Mouse (Mus musculus) kidney, embryonic 14.5 days (tissue): Measurements from ENCODE around the gene Ank2. TPM values are rescaled to one million over a fixed set of nuclear protein-coding genes. Genes with fewer than 3 reads are reported as not detected.

ENCODE experiments used
- ATAC-seq: fragments of 200-750 bp; cut with Nextera tagmentation; 2 replicates; pipeline ENCODE4 v1.8.0; 2017; ENCODE audit warnings: moderate number of reproducible peaks, mild to moderate bottlenecking, moderate TSS enrichment, moderate library complexity; ENCODE audit not compliant: low FRiP score, low TSS enrichment
- H3K27ac ChIP-seq: fragments of 300-500 bp; sonication (generic); 2 replicates; pipeline ENCODE4 v1.5.1; 2014; ENCODE audit warnings: low read depth, mild to moderate bottlenecking, low read length, moderate library complexity, mixed read lengths
- H3K27me3 ChIP-seq: fragments of 300-500 bp; sonication (generic); 2 replicates; pipeline ENCODE4 v1.6.1; 2014; ENCODE audit warnings: mild to moderate bottlenecking, low read length; ENCODE audit not compliant: control insufficient read depth, insufficient read depth
- H3K36me3 ChIP-seq: fragments of 300-500 bp; sonication (generic); 2 replicates; pipeline ENCODE4 v1.6.1; 2014; ENCODE audit warnings: low read length, mixed read lengths; ENCODE audit not compliant: control insufficient read depth, insufficient read depth
- H3K4me1 ChIP-seq: fragments of 300-500 bp; sonication (generic); 2 replicates; pipeline ENCODE4 v1.6.1; 2014; ENCODE audit warnings: low read length, mixed read lengths; ENCODE audit not compliant: control insufficient read depth, insufficient read depth
- H3K4me2 ChIP-seq: fragments of 300-500 bp; sonication (generic); replicated peaks from 2 replicates; pipeline ENCODE4 v1.6.1; 2014; ENCODE audit warnings: low read depth, mild to moderate bottlenecking, low read length
- H3K4me3 ChIP-seq: fragments of 300-500 bp; sonication (generic); 2 replicates; pipeline ENCODE4 v1.5.1; 2014; ENCODE audit warnings: mild to moderate bottlenecking, low read length
- H3K9ac ChIP-seq: fragments of 300-500 bp; sonication (generic); 2 replicates; pipeline ENCODE4 v1.6.1; 2014; ENCODE audit warnings: low read depth, mild to moderate bottlenecking, low read length, moderate library complexity
- H3K9me3 ChIP-seq: fragments of 300-500 bp; sonication (generic); 2 replicates; pipeline ENCODE4 v1.6.1; 2016; ENCODE audit warnings: low read length; ENCODE audit not compliant: control insufficient read depth
- WGBS: fragments of 180-500 bp; shearing (Covaris S2); extraction: QIAGEN DNeasy Blood & Tissue Kit; methylation state at CpG from one replicate; pipeline ENCODE4 v1.1.7; 2014; 5-methylcytosine and 5-hydroxymethylcytosine counted together
- polyA plus RNA-seq: library from polyadenylated mRNA; unstranded; fragments of >200 nt; fragmentation: Nextera tagmentation; extraction: Ambion mirVana; gene quantifications from 2 replicates; pipeline ENCODE4 v1.2.1, GENCODE M21; 2014

The Ank2 gene
- polyA plus RNA-seq, 1 experiment from 2014 or later, result 11.5 TPM

DNA sequence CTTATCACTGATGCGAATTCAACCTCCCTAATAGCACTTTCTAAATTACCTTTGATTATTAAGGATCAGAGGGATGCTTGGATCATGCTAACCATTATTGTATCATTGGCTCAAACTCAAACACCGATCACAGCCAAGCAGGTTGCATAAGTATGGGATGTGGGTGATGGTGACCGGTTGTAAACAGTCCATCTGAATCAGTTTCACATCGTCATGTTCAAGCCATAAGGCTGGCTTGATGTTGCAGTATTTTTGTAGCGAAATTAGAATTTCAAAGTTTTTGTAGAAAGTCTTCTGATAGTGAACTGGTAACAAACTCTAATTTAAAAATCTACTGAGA lies 310.4 kb downstream of the Ank2 start:
- H3K9ac ChIP-seq, result no peak overlapping the region
- H3K27ac ChIP-seq, result no peak overlapping the region
- no peak for ATAC-seq
- H3K27me3 ChIP-seq, result no peaks in the 10 kb centered on the region
- WGBS, result 91% methylated on average over 5 of the region's 5 CpGs
- H3K36me3 ChIP-seq, result no peaks in the 10 kb centered on the region
- H3K4me3 ChIP-seq, result no peak overlapping the region
- H3K9me3 ChIP-seq, result no peaks in the 10 kb centered on the region
- no peaks in the 10 kb centered on the region for H3K4me1 ChIP-seq
- no peak overlapping the region for H3K4me2 ChIP-seq

GRCm38 (mm10) chr3:127188086-127188788 lies 310.9 kb downstream of the Ank2 start:
- Histone ChIP-seq H3K4me3 (no peak overlapping the region), H3K36me3 (no peaks in the 10 kb centered on the region), H3K4me1 (no peaks in the 10 kb centered on the region), H3K27me3 (no peaks in the 10 kb centered on the region), H3K27ac (no peak overlapping the region), H3K9me3 (no peaks in the 10 kb centered on the region), H3K9ac (no peak overlapping the region), H3K4me2 (no peak overlapping the region)
- ATAC-seq, result no peak
- 88% methylated on average over 5 of the region's 5 CpGs for WGBS

DNA sequence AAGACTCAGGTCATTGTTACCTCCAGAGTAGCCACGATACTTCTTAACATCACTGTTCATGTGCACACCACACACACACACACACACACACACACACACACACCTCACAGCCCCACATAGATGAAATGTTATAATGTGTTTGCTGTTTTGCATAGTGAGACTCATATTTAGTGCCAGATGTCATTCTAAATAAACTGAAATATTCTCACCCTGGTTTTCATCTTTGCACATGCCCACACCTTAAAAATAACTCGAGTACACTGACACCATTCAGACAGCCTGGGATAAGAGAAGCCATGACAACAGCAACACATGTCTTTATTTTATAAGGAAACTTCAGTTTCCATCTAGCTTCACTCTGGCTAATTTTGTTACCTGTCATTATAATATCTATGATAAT lies 312.1 kb downstream of the Ank2 start:
- Histone ChIP-seq H3K4me1 (no peaks in the 10 kb centered on the region), H3K4me2 (no peak overlapping the region), H3K9ac (no peak overlapping the region), H3K36me3 (no peaks in the 10 kb centered on the region), H3K4me3 (no peak overlapping the region), H3K27me3 (no peaks in the 10 kb centered on the region), H3K27ac (no peak overlapping the region), H3K9me3 (no peaks in the 10 kb centered on the region)
- 95% methylated on average over 2 of the region's 2 CpGs for WGBS
- ATAC-seq, result no peak

DNA sequence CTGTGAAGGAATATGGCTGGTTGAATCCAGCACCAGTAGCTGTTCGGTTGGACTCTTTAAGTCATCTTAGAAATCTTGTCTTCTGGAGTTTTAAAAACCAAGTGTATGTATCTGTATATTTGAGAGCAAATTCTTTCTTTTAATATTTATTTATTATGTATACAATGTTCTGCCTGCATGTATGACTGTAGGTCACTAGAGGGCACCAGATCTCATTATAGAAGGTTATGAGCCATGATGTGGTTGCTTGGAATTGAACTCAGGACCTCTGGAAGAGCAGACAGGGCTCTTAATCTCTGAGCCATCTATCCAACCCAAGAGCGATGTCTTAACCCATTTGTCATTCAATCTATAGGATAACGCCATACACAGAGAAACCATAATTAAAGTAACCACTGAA lies 312.9 kb downstream of the Ank2 start:
- no peak overlapping the region for H3K9ac ChIP-seq
- no peaks in the 10 kb centered on the region for H3K36me3 ChIP-seq
- ATAC-seq, result no peak
- no peak overlapping the region for H3K4me3 ChIP-seq
- no peaks in the 10 kb centered on the region for H3K4me1 ChIP-seq
- H3K27ac ChIP-seq, result no peak overlapping the region
- H3K4me2 ChIP-seq, result no peak overlapping the region
- WGBS, result 94% methylated on average over 3 of the region's 3 CpGs
- no peaks in the 10 kb centered on the region for H3K27me3 ChIP-seq
- no peaks in the 10 kb centered on the region for H3K9me3 ChIP-seq

DNA sequence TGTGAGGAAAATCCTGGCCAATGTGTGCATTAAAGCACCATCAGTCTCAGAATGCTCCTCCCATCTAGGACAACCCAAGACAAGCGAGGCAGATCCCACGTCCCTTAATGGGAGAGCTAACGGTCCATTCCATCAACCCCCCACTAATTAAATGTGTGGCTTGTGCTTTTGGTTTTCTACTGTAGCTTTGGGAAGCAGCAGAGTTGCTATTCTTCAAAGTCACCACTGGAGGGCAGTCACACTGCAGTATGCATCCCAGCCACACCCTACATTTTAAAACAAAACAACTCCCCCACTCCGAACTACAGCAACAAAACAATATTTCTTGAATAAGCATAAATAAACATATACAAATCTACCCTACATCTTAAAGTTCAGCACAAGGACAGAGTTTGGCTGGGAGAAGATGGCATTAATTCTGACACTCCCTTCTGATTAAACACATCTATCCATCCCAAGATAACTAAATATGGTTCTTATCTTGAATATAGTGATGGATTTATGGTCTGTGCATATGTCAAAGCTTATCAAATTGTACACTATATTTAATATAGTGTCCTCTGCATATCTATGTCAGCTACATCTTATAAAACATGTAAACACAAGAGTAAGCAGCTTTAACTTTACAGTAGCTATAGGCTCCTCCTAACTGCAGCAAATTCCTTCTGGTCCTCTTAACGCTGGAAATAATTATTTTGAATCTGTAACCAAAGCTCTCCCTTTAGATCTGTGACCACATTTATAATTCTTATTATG lies 315.0 kb downstream of the Ank2 start:
- ATAC-seq, result peak; percentile 24; the same call in 1 of the 2 replicates
- H3K27me3 ChIP-seq, result no peaks in the 10 kb centered on the region
- H3K4me2 ChIP-seq, result no peak overlapping the region
- H3K4me1 ChIP-seq, result no peaks in the 10 kb centered on the region
- no peak overlapping the region for H3K27ac ChIP-seq
- H3K9ac ChIP-seq, result no peak overlapping the region
- no peak overlapping the region for H3K4me3 ChIP-seq
- no peaks in the 10 kb centered on the region for H3K36me3 ChIP-seq
- WGBS, result 13% methylated on average over 5 of the region's 5 CpGs
- no peaks in the 10 kb centered on the region for H3K9me3 ChIP-seq

- no peaks in the 10 kb centered on the region for H3K36me3 ChIP-seq
- ATAC-seq, result no peak
- H3K4me3 ChIP-seq, result no peak overlapping the region
- H3K27me3 ChIP-seq, result no peaks in the 10 kb centered on the region
- no peak overlapping the region for H3K27ac ChIP-seq
- H3K9ac ChIP-seq, result no peak overlapping the region
- H3K4me1 ChIP-seq, result no peaks in the 10 kb centered on the region
- 76% methylated on average over 2 of the region's 2 CpGs for WGBS
- no peaks in the 10 kb centered on the region for H3K9me3 ChIP-seq
- H3K4me2 ChIP-seq, result no peak overlapping the region
These were observed 326.5 kb downstream of the Ank2 start for GRCm38 (mm10) chr3:127172697-127173096.

- no peaks in the 10 kb centered on the region for H3K4me1 ChIP-seq
- no peak for ATAC-seq
- no peaks in the 10 kb centered on the region for H3K9me3 ChIP-seq
- H3K27ac ChIP-seq, result no peak overlapping the region
- no peaks in the 10 kb centered on the region for H3K27me3 ChIP-seq
- no peak overlapping the region for H3K4me3 ChIP-seq
- H3K9ac ChIP-seq, result no peak overlapping the region
- WGBS, result 92% methylated on average over 12 of the region's 12 CpGs
- H3K36me3 ChIP-seq, result no peaks in the 10 kb centered on the region
- no peak overlapping the region for H3K4me2 ChIP-seq
These were observed 328.9 kb downstream of the Ank2 start for GRCm38 (mm10) chr3:127170246-127170645.

DNA sequence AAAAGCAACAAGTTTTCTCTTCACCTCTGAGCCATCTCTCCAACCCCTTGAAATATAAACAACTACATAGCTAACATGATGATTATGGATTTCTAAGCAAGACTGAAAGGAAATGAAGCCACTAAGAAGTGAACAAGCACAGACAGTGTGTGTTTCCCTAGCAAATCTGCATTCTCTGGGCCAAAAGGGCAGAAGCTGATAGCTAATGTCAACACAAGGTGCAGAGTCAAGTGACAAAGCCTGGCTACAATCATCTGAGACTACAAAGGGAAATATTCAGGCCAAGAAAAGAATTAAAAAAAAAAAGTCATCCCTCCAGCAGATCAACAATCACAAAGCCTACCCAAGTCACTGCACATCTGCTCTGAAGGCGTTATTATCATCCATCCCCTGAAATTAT lies 330.0 kb downstream of the Ank2 start:
- H3K4me1 ChIP-seq, result no peaks in the 10 kb centered on the region
- WGBS, result 93% methylated on average over 1 of the region's 1 CpGs
- no peak overlapping the region for H3K4me3 ChIP-seq
- no peaks in the 10 kb centered on the region for H3K9me3 ChIP-seq
- H3K4me2 ChIP-seq, result no peak overlapping the region
- no peak overlapping the region for H3K9ac ChIP-seq
- ATAC-seq, result no peak
- no peak overlapping the region for H3K27ac ChIP-seq
- H3K36me3 ChIP-seq, result no peaks in the 10 kb centered on the region
- no peaks in the 10 kb centered on the region for H3K27me3 ChIP-seq

- no peaks in the 10 kb centered on the region for H3K9me3 ChIP-seq
- no peaks in the 10 kb centered on the region for H3K36me3 ChIP-seq
These were observed 335.4 kb downstream of the Ank2 start for GRCm38 (mm10) chr3:127163749-127164148.

More at GRCm38 (mm10) chr3:127163749-127164148, 335.4 kb downstream of the Ank2 start:
- Histone ChIP-seq H3K4me2 (no peak overlapping the region), H3K27ac (no peak overlapping the region), H3K9ac (no peak overlapping the region), H3K4me1 (no peaks in the 10 kb centered on the region), H3K27me3 (peaks cover 19% of the 10 kb centered on the region; the same call in 1 of the 2 replicates), H3K4me3 (no peak overlapping the region)
- no peak for ATAC-seq
- WGBS, result 34% methylated on average over 3 of the region's 3 CpGs
